Mouse (Mus musculus): ENCODE data around the gene Cdc42bpa. TPM values are rescaled to one million over a fixed set of nuclear protein-coding genes. Genes with fewer than 3 reads are reported as not detected.

Cdc42bpa gene
- total and polyA plus RNA-seq, 3 experiments: 11.1 to 41.5 (median 40.8) TPM

DNA sequence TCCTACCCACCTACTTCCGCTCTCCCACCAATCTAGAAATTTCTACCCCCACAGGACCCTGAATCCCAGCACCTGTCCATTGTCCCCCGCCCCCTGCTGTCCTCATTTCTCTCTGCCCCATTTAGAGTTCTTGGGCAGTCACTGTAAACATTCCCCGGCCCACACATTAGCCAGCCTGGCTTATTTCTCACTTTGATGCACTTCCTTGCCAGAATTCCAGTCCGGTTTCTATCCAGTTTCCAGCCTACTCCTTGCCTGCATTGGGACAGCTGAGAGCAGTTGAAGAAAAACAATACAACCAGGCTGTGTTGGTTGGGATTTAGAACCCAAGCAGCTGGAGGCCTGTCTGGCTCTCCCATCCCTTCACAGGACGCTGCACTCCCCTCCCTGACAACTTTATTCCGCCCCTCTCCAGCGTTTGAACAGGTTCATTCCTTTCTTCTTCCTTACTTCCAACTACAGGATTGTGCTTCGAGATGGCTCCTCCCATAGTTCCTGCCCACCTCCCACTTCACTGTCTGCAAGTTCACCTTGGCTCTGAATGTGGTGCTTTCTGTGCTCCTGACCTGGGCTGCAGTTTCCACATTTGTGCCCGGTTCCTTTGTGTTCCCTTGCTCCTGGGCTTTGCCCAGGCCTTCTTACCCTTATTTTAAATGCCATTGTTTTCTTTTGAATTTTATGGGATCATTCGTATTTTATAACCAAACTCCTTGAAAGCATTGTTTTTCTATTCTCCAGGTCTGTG, 36.4 kb upstream of the Cdc42bpa start:
- WGBS: 69% methylated on average over 10 of the region's 10 CpGs
- intact Hi-C loops (cut with DNase I): no loop called here

DNA sequence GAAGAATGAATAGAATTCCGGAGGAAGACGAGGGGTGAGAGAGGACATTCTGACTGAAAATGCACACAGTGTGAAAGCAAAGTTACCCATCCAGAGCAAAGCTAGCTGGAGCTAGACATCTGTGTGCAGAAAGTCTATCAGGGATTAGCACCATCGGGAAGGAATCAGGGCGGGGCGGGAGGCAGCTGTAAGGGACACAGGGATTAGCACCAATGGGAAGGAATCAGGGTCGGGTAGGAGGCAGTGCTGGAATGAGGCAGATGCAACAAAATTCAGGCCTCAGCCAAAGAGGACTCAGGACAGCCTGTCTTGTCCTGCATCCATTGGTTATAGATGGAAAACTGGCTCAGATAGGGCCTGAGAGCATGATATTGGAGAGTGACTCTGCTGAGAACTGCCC, 34.0 kb upstream of the Cdc42bpa start:
- no peak for DNase-seq
- H3K4me1 ChIP-seq (ENCODE audit: control insufficient read depth, insufficient read depth, low read length): no peaks in the 10 kb centered on the region
- intact Hi-C loops (cut with DNase I): no loop called here
- H3K79me2 ChIP-seq (replicated peaks; ENCODE audit: control insufficient read depth, insufficient read depth, low read length): no peaks in the 10 kb centered on the region
- H3K4me3 ChIP-seq: no peak overlapping the region
- H3K36me3 ChIP-seq (ENCODE audit: control insufficient read depth, insufficient read depth, low read length): no peaks in the 10 kb centered on the region
- H3K27me3 ChIP-seq (ENCODE audit: control insufficient read depth, insufficient read depth, low read length): no peaks in the 10 kb centered on the region
- H3K9ac ChIP-seq (ENCODE audit: low read depth, low read length): no peak overlapping the region
- 76% methylated on average over 6 of the region's 6 CpGs for WGBS
- TF ChIP-seq EP300 (IDR thresholded peaks at IDR 0.05; ENCODE audit: insufficient read depth, low read depth, low read length): no peak
- H3K27ac ChIP-seq: no peak overlapping the region

More for the DNA sequence above, 36.4 kb upstream of the Cdc42bpa start:
- Histone ChIP-seq H3K79me2 (replicated peaks; ENCODE audit: control insufficient read depth, insufficient read depth, low read length) (no peaks in the 10 kb centered on the region), H3K27me3 (ENCODE audit: control insufficient read depth, insufficient read depth, low read length) (no peaks in the 10 kb centered on the region), H3K27ac (no peak overlapping the region), H3K36me3 (ENCODE audit: control insufficient read depth, insufficient read depth, low read length) (no peaks in the 10 kb centered on the region), H3K4me1 (ENCODE audit: control insufficient read depth, insufficient read depth, low read length) (no peaks in the 10 kb centered on the region), H3K9ac (ENCODE audit: low read depth, low read length) (no peak overlapping the region), H3K4me3 (no peak overlapping the region)
- TF ChIP-seq CTCF (IDR thresholded peaks at IDR 0.05) (no peak), EP300 (IDR thresholded peaks at IDR 0.05; ENCODE audit: insufficient read depth, low read depth, low read length) (no peak), POLR2A (IDR thresholded peaks at IDR 0.05; ENCODE audit: insufficient read depth, low read depth, low read length) (no peak)
- no peak for DNase-seq

DNA sequence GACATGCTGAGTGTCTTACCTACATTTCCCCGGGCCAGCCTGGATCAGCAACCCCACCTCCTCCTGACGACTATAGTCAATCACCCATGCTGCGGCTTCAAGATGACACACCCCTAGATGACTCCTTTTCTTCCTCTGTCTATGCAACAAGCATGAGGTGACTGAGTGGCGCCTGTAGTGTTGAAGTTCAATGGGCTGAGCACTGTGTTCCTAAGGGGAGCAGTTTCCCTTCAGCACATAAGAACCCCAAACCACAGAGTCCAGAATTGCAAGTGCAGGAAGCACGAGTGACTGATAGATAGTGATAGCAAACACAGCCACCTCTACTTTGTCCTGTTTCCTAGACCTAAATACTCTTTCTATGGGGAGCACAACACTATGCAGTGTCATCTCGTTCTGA, 33.2 kb upstream of the Cdc42bpa start:
- Histone ChIP-seq H3K4me3 (no peak overlapping the region), H3K27ac (no peak overlapping the region), H3K4me1 (ENCODE audit: control insufficient read depth, insufficient read depth, low read length) (no peaks in the 10 kb centered on the region), H3K79me2 (replicated peaks; ENCODE audit: control insufficient read depth, insufficient read depth, low read length) (no peaks in the 10 kb centered on the region), H3K27me3 (ENCODE audit: control insufficient read depth, insufficient read depth, low read length) (no peaks in the 10 kb centered on the region), H3K36me3 (ENCODE audit: control insufficient read depth, insufficient read depth, low read length) (no peaks in the 10 kb centered on the region), H3K9ac (ENCODE audit: low read depth, low read length) (no peak overlapping the region)
- DNase-seq: no peak
- WGBS: 87% methylated on average over 6 of the region's 6 CpGs
- TF ChIP-seq CTCF (IDR thresholded peaks at IDR 0.05): no peak
- TF ChIP-seq POLR2A (IDR thresholded peaks at IDR 0.05; ENCODE audit: insufficient read depth, low read depth, low read length): no peak
- TF ChIP-seq EP300 (IDR thresholded peaks at IDR 0.05; ENCODE audit: insufficient read depth, low read depth, low read length): no peak
- intact Hi-C loops (cut with DNase I): no loop called here

DNA sequence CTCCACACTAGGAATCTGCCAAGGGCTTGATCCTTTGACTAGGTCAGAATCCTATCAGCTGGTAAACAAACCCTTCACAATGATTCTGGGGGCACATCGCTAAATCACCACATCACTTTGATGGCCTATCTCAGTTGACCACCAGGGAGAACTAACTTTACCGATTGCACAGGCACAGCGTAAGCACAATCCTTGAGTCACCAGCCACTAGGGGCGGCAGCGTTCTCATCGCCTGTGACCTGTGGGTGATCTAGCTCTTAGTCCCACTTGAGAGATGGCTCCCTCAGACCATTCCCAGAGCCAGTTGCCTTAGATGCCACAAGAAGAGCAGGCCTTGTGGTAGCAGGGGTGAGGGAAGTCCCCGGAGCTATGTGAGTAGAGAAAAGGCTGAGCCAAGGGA, 31.4 kb upstream of the Cdc42bpa start:
- no peak overlapping the region for H3K9ac ChIP-seq (ENCODE audit: low read depth, low read length)
- H3K79me2 ChIP-seq (replicated peaks; ENCODE audit: control insufficient read depth, insufficient read depth, low read length): no peaks in the 10 kb centered on the region
- no peak overlapping the region for H3K4me3 ChIP-seq
- H3K27me3 ChIP-seq (ENCODE audit: control insufficient read depth, insufficient read depth, low read length): no peaks in the 10 kb centered on the region
- DNase-seq: no peak
- no peaks in the 10 kb centered on the region for H3K4me1 ChIP-seq (ENCODE audit: control insufficient read depth, insufficient read depth, low read length)
- no peak for TF ChIP-seq EP300 (IDR thresholded peaks at IDR 0.05; ENCODE audit: insufficient read depth, low read depth, low read length)
- TF ChIP-seq CTCF (IDR thresholded peaks at IDR 0.05): peak; percentile 45
- TF ChIP-seq POLR2A (IDR thresholded peaks at IDR 0.05; ENCODE audit: insufficient read depth, low read depth, low read length): no peak
- WGBS: 63% methylated on average over 7 of the region's 7 CpGs
- intact Hi-C loops (cut with DNase I): no loop called here
- no peaks in the 10 kb centered on the region for H3K36me3 ChIP-seq (ENCODE audit: control insufficient read depth, insufficient read depth, low read length)
- no peak overlapping the region for H3K27ac ChIP-seq

DNA sequence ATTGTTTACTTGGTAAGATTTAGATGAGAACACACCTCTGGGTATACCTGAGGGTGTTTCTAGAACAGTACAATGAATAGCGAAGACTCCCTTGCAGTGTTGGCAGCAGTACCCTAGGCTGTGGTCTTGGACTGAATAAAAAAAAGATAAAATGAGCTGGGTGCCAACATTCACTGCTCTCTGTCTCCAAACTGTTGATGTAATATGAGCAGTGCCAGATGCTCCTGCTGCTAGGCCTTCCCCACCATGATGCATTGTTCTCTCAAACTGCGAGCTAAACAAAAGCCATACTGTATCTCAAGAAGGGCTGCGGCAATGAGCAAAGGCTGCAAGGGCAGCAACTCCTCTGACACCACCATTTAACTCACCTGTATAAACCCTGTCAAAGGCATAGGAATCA, 29.0 kb upstream of the Cdc42bpa start:
- Histone ChIP-seq H3K79me2 (replicated peaks; ENCODE audit: control insufficient read depth, insufficient read depth, low read length) (no peaks in the 10 kb centered on the region), H3K27me3 (ENCODE audit: control insufficient read depth, insufficient read depth, low read length) (no peaks in the 10 kb centered on the region), H3K4me3 (no peak overlapping the region), H3K36me3 (ENCODE audit: control insufficient read depth, insufficient read depth, low read length) (no peaks in the 10 kb centered on the region), H3K4me1 (ENCODE audit: control insufficient read depth, insufficient read depth, low read length) (no peaks in the 10 kb centered on the region), H3K27ac (no peak overlapping the region), H3K9ac (ENCODE audit: low read depth, low read length) (no peak overlapping the region)
- no peak for DNase-seq
- WGBS: 63% methylated on average over 3 of the region's 3 CpGs
- intact Hi-C loops (cut with DNase I): no loop called here
- no peak for TF ChIP-seq CTCF (IDR thresholded peaks at IDR 0.05)
- TF ChIP-seq EP300 (IDR thresholded peaks at IDR 0.05; ENCODE audit: insufficient read depth, low read depth, low read length): no peak
- TF ChIP-seq POLR2A (IDR thresholded peaks at IDR 0.05; ENCODE audit: insufficient read depth, low read depth, low read length): no peak

DNA sequence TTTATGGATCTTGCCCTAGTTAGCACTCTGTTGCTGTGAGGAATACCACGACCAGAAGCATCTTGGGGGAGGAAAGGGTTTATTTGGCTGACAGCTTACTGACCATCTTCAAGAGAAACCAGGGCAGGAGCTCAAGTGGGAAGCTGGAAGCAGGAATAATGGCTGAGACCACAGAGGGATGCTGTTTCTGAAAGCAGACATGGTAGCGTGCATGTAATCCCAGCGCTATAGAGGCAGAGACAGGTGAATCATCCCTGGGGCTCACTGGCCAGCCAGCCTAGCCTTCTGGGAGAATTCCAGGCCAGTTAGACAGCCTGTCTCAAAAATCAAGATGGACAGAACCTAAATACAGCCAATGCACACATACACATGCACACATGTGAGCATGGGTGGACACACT, 26.2 kb upstream of the Cdc42bpa start:
- intact Hi-C loops (cut with DNase I): no loop called here
- Histone ChIP-seq H3K27ac (no peak overlapping the region), H3K79me2 (replicated peaks; ENCODE audit: control insufficient read depth, insufficient read depth, low read length) (no peaks in the 10 kb centered on the region), H3K4me1 (ENCODE audit: control insufficient read depth, insufficient read depth, low read length) (no peaks in the 10 kb centered on the region), H3K4me3 (no peak overlapping the region), H3K27me3 (ENCODE audit: control insufficient read depth, insufficient read depth, low read length) (no peaks in the 10 kb centered on the region), H3K9ac (ENCODE audit: low read depth, low read length) (no peak overlapping the region), H3K36me3 (ENCODE audit: control insufficient read depth, insufficient read depth, low read length) (no peaks in the 10 kb centered on the region)
- DNase-seq: no peak
- 86% methylated on average over 3 of the region's 3 CpGs for WGBS
- TF ChIP-seq POLR2A (IDR thresholded peaks at IDR 0.05; ENCODE audit: insufficient read depth, low read depth, low read length) (no peak), EP300 (IDR thresholded peaks at IDR 0.05; ENCODE audit: insufficient read depth, low read depth, low read length) (no peak), CTCF (IDR thresholded peaks at IDR 0.05) (no peak)

Measured in heart, adult 2 months (tissue).